Mouse (Mus musculus) kidney, embryonic 14.5 days (tissue): ENCODE measurements around the gene Zbtb20. TPM values are rescaled to one million over a fixed set of nuclear protein-coding genes. Genes with fewer than 3 reads are reported as not detected.

Experiments
- ATAC-seq: fragments of 200-750 bp; cut with Nextera tagmentation; 2 replicates; pipeline ENCODE4 v1.8.0; 2017; ENCODE audit warnings: moderate number of reproducible peaks, mild to moderate bottlenecking, moderate TSS enrichment, moderate library complexity; ENCODE audit not compliant: low FRiP score, low TSS enrichment
- H3K27ac ChIP-seq: fragments of 300-500 bp; sonication (generic); 2 replicates; pipeline ENCODE4 v1.5.1; 2014; ENCODE audit warnings: low read depth, mild to moderate bottlenecking, low read length, moderate library complexity, mixed read lengths
- H3K27me3 ChIP-seq: fragments of 300-500 bp; sonication (generic); 2 replicates; pipeline ENCODE4 v1.6.1; 2014; ENCODE audit warnings: mild to moderate bottlenecking, low read length; ENCODE audit not compliant: control insufficient read depth, insufficient read depth
- H3K36me3 ChIP-seq: fragments of 300-500 bp; sonication (generic); 2 replicates; pipeline ENCODE4 v1.6.1; 2014; ENCODE audit warnings: low read length, mixed read lengths; ENCODE audit not compliant: control insufficient read depth, insufficient read depth
- H3K4me1 ChIP-seq: fragments of 300-500 bp; sonication (generic); 2 replicates; pipeline ENCODE4 v1.6.1; 2014; ENCODE audit warnings: low read length, mixed read lengths; ENCODE audit not compliant: control insufficient read depth, insufficient read depth
- H3K4me2 ChIP-seq: fragments of 300-500 bp; sonication (generic); replicated peaks from 2 replicates; pipeline ENCODE4 v1.6.1; 2014; ENCODE audit warnings: low read depth, mild to moderate bottlenecking, low read length
- H3K4me3 ChIP-seq: fragments of 300-500 bp; sonication (generic); 2 replicates; pipeline ENCODE4 v1.5.1; 2014; ENCODE audit warnings: mild to moderate bottlenecking, low read length
- H3K9ac ChIP-seq: fragments of 300-500 bp; sonication (generic); 2 replicates; pipeline ENCODE4 v1.6.1; 2014; ENCODE audit warnings: low read depth, mild to moderate bottlenecking, low read length, moderate library complexity
- H3K9me3 ChIP-seq: fragments of 300-500 bp; sonication (generic); 2 replicates; pipeline ENCODE4 v1.6.1; 2016; ENCODE audit warnings: low read length; ENCODE audit not compliant: control insufficient read depth
- WGBS: fragments of 180-500 bp; shearing (Covaris S2); extraction: QIAGEN DNeasy Blood & Tissue Kit; methylation state at CpG from one replicate; pipeline ENCODE4 v1.1.7; 2014; 5-methylcytosine and 5-hydroxymethylcytosine counted together
- polyA plus RNA-seq: library from polyadenylated mRNA; unstranded; fragments of >200 nt; fragmentation: Nextera tagmentation; extraction: Ambion mirVana; gene quantifications from 2 replicates; pipeline ENCODE4 v1.2.1, GENCODE M21; 2014

Gene Zbtb20
- polyA plus RNA-seq, 1 experiment from 2014 or later, result 43.3 TPM

DNA sequence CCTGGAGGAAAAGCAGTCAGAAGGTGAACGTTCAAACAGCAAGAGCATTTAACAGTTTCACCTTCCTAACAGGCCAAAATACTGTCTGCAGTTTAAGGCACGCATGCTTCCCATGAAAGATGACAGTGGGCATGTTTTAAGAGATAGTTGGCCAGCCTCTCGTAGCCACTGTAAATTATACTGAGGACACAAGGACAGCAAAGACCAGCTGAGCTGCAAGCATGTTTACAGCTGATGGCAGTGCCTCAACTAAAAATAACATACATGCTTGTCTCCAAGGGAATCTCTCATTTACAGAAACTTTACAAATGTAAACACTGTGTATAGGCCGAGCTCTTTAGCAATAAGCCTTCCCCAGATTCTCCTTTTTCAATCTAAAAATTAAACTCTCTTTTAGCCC lies 740.7 kb downstream of the Zbtb20 start:
- WGBS, result 52% methylated on average over 4 of the region's 4 CpGs

DNA sequence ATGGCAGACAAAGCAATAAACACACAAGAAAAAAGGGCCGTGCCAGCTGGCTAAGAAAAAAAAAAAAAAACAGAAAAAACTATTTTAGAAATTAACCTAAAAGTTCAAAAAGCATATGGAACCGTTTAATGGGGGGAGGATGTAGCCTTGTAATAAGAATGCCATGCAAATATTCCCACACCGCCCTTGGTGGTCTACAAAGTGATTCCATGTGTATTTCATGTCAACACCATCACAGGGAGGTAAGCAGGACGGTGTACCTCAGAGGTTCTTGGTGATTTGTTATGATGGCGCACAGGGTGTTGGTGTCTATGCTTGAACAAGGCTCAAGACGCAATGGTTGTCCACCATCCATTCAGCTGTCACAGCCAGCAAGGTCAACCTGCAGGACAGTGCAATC lies 741.7 kb downstream of the Zbtb20 start:
- ATAC-seq, result no peak
- H3K9ac ChIP-seq, result no peak overlapping the region
- H3K36me3 ChIP-seq, result no peaks in the 10 kb centered on the region
- no peak overlapping the region for H3K27ac ChIP-seq
- WGBS, result 89% methylated on average over 6 of the region's 6 CpGs
- no peaks in the 10 kb centered on the region for H3K27me3 ChIP-seq
- H3K9me3 ChIP-seq, result no peaks in the 10 kb centered on the region
- 0 out of 2 replicates have a peak, but pooled peaks cover 3% of the 10 kb centered on the region for H3K4me1 ChIP-seq
- H3K4me2 ChIP-seq, result no peak overlapping the region
- H3K4me3 ChIP-seq, result no peak overlapping the region

More for the DNA sequence above, 740.7 kb downstream of the Zbtb20 start:
- Histone ChIP-seq H3K4me3 (no peak overlapping the region), H3K27ac (no peak overlapping the region), H3K9me3 (no peaks in the 10 kb centered on the region), H3K4me2 (no peak overlapping the region), H3K27me3 (no peaks in the 10 kb centered on the region), H3K36me3 (no peaks in the 10 kb centered on the region), H3K4me1 (0 out of 2 replicates have a peak, but pooled peaks cover 3% of the 10 kb centered on the region), H3K9ac (no peak overlapping the region)
- no peak for ATAC-seq

DNA sequence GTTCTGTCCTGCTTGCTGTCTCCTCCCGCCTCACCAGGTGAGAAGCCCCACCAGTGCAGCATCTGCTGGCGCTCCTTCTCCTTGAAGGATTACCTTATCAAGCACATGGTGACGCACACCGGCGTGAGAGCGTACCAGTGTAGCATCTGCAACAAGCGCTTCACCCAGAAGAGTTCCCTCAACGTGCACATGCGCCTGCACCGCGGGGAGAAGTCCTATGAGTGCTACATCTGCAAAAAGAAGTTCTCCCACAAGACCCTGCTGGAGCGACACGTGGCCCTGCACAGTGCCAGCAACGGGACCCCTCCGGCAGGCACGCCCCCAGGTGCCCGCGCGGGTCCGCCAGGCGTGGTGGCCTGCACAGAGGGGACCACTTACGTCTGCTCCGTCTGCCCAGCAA lies 742.6 kb downstream of the Zbtb20 start:
- WGBS, result 93% methylated on average over 23 of the region's 23 CpGs
- Histone ChIP-seq H3K27me3 (no peaks in the 10 kb centered on the region), H3K4me2 (no peak overlapping the region), H3K27ac (no peak overlapping the region), H3K9ac (no peak overlapping the region), H3K9me3 (no peaks in the 10 kb centered on the region), H3K4me1 (0 out of 2 replicates have a peak, but pooled peaks cover 3% of the 10 kb centered on the region), H3K4me3 (no peak overlapping the region), H3K36me3 (no peaks in the 10 kb centered on the region)
- ATAC-seq, result no peak

DNA sequence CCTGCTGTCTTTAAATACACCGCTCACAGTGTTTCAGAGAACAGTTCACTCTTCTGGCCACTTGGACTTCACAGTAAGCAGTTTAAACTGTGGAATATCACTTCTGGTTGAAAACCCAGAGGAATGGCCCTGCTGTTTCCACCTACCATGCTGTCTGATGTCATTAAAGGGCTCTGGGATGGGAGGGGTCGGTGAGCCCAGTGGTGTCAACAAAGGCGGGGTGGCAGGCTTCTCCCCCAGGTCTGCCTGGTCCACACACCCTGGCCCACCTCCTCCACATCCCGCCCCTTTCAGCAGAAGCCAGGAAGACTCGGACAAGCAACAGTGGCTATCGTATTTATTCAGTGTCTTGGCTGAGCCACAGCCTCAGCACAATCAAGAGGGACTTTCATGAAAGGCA lies 743.6 kb downstream of the Zbtb20 start:
- no peak overlapping the region for H3K9ac ChIP-seq
- peak; percentile 56 for ATAC-seq
- 37% methylated on average over 6 of the region's 6 CpGs for WGBS

DNA sequence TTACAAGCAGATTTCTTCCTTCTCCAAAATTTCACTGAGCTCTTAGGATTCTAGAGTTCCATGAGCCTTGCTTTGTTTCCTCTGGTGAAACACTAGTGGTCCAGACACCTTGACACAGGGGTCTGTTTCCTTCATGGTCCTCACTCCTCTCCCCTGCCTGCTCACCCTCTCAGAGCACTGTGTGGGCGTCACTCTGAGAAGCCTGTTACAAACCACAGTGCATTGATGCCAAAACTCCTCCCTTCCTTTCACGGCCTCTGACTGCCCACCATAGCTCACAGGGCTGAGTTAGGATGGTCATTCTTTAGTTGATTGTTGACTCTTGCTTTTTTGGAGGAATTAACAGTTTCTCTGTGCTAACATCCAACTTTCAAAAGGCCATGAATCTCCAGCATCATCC lies 744.7 kb downstream of the Zbtb20 start:
- Histone ChIP-seq H3K27me3 (no peaks in the 10 kb centered on the region), H3K27ac (no peak overlapping the region), H3K4me2 (no peak overlapping the region), H3K4me1 (no peaks in the 10 kb centered on the region), H3K36me3 (no peaks in the 10 kb centered on the region), H3K4me3 (no peak overlapping the region), H3K9me3 (no peaks in the 10 kb centered on the region), H3K9ac (no peak overlapping the region)
- 15% methylated on average over 2 of the region's 2 CpGs for WGBS
- ATAC-seq, result peak; percentile 84

More for the DNA sequence above, 743.6 kb downstream of the Zbtb20 start:
- Histone ChIP-seq H3K36me3 (no peaks in the 10 kb centered on the region), H3K4me3 (no peak overlapping the region), H3K27ac (no peak overlapping the region), H3K4me1 (0 out of 2 replicates have a peak, but pooled peaks cover 3% of the 10 kb centered on the region), H3K9me3 (no peaks in the 10 kb centered on the region), H3K4me2 (no peak overlapping the region), H3K27me3 (no peaks in the 10 kb centered on the region)

DNA sequence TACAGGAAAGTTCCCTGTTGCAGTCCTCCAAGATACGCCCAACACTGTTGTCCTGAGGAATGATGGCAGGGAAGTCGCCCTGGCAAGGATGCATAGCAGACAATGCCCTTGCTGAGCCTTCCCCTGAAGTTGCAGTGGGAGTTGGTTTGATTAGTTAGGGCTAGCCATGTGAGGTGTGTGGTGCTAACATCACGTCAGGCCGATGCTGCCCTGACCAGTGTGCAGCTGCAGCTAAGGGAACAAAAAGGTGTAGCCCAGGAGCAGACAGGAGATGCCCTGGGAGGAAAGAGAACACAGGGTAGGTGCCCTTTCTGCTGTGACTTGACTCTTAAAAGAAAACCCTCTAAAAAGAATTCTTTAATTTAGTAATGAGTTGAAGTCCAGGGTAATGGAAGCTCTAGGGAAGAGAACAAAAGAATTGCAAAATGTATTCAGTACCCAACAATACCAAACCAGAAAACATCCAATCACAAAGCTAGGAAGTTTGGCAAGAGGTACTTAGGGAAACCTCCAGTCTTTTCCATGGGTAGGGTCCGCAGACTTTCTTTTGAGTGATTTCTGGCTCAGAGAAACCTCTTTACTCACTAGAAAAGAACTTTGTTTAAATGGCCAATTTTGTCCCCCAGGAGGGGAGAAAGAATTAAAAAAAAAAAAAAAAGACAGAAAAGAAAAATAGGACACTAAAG lies 747.8 kb downstream of the Zbtb20 start:
- Histone ChIP-seq H3K9ac (no peak overlapping the region), H3K9me3 (no peaks in the 10 kb centered on the region), H3K4me2 (no peak overlapping the region), H3K27me3 (no peaks in the 10 kb centered on the region), H3K4me3 (no peak overlapping the region), H3K4me1 (no peaks in the 10 kb centered on the region), H3K36me3 (no peaks in the 10 kb centered on the region), H3K27ac (no peak overlapping the region)
- 86% methylated on average over 5 of the region's 5 CpGs for WGBS
- no peak for ATAC-seq

DNA sequence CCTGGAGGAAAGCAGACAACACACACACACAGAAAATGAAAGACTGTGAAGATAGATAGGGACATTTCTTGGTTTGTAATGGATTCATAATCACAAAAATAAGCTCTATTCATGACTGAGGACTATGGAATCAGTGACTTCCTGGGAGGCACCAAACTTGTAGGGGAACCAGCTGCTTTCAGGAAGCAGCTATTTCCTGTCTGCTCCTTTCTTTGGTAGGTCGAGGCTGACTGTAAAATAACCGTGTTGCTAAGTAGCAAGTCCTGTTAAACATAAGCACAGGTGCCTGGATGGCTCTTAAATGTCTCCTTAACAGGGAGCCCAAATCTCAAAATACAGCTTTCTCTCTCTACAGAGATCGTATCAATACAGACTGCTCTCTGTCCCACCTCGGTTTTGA lies 749.2 kb downstream of the Zbtb20 start:
- no peak overlapping the region for H3K4me3 ChIP-seq
- no peaks in the 10 kb centered on the region for H3K4me1 ChIP-seq
- no peak overlapping the region for H3K27ac ChIP-seq
- no peaks in the 10 kb centered on the region for H3K9me3 ChIP-seq
- H3K4me2 ChIP-seq, result no peak overlapping the region
- H3K27me3 ChIP-seq, result no peaks in the 10 kb centered on the region
- WGBS, result 61% methylated on average over 4 of the region's 4 CpGs
- H3K9ac ChIP-seq, result no peak overlapping the region
- H3K36me3 ChIP-seq, result no peaks in the 10 kb centered on the region
- ATAC-seq, result no peak

DNA sequence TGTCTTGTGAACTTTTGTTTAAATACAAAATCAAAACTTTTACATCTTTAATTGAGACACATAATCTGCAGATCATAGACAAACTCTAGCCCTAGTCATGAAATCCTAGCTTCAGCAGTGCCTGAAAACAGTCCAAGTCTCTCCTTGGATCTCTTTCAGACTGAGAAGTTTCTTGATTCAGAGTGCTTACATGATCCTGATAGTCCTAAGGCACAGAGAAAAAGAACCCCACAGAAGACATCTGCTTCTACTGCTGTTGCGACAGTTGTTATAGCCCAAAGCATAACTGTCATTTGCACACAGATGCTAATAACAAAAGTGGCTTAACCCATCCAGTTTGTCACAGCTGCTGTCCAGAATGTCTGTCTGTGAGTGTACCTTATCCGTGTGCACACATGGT lies 749.6 kb downstream of the Zbtb20 start:
- no peak overlapping the region for H3K27ac ChIP-seq
- WGBS, result 75% methylated on average over 2 of the region's 2 CpGs
- H3K4me3 ChIP-seq, result no peak overlapping the region
- H3K9me3 ChIP-seq, result no peaks in the 10 kb centered on the region
- H3K27me3 ChIP-seq, result no peaks in the 10 kb centered on the region
- no peaks in the 10 kb centered on the region for H3K4me1 ChIP-seq
- H3K36me3 ChIP-seq, result no peaks in the 10 kb centered on the region
- no peak overlapping the region for H3K4me2 ChIP-seq
- no peak overlapping the region for H3K9ac ChIP-seq
- ATAC-seq, result no peak

DNA sequence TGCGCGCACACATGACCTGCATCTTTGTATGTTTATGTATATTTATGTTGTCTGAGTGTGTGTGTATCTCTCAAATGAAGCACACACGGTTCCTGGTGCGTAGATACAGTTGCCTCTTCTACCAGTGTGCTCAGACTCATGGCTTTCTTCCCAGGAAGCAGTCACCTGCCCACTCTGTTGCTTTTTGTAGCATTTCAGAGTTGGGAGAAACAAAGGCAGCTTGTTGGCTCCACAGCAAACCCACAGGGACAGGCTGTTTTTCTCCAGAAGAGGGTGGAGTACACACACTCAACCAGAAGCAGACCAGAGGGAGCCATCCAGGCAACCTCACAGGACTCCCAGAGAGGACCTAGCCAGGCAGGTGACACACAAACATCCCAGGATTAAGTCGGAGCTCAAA lies 750.3 kb downstream of the Zbtb20 start:
- Histone ChIP-seq H3K9ac (no peak overlapping the region), H3K4me1 (no peaks in the 10 kb centered on the region), H3K4me2 (no peak overlapping the region), H3K9me3 (no peaks in the 10 kb centered on the region), H3K27ac (no peak overlapping the region), H3K4me3 (no peak overlapping the region), H3K27me3 (no peaks in the 10 kb centered on the region), H3K36me3 (no peaks in the 10 kb centered on the region)
- no peak for ATAC-seq
- 85% methylated on average over 5 of the region's 5 CpGs for WGBS
